Mouse (Mus musculus) ZHBTc4 (cell line): ENCODE results near the gene Odf3l1.

Experiments used
- DNase-seq: peaks from one replicate; pipeline ENCODE4 v3.0.0-alpha.2; 2011; ENCODE audit warnings: low read depth, low spot score

The Odf3l1 gene

DNA sequence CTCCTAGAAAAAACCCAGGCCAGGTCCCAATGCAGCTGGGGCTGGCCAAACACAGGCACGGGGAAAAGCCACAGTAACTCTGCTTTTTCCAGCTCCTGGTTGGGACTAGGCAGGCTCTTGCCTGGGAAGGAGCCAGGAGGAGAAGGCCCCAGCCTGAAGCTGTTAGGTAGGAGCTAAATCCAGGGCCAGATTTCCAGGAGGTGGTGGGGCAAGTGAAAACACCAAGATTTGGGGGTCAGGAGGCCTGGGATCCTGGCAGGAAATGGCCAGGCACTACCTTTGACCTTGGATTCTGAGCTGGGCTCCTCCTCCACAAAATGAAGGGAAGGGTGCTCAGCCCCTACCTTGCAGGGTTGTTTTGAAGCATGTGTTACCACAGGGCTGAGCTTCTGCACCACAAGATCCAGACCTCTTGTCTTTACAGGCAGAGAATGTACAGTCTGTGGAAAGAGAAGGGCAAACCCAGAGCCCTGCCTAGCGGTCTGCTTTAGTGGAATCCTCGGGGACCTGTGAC, at the start of gene Odf3l1:
Gene Odf3l1, minus strand, starts transcription at position 464 of the 514 bp plus-strand sequence.
- DNase-seq: no peak

DNA sequence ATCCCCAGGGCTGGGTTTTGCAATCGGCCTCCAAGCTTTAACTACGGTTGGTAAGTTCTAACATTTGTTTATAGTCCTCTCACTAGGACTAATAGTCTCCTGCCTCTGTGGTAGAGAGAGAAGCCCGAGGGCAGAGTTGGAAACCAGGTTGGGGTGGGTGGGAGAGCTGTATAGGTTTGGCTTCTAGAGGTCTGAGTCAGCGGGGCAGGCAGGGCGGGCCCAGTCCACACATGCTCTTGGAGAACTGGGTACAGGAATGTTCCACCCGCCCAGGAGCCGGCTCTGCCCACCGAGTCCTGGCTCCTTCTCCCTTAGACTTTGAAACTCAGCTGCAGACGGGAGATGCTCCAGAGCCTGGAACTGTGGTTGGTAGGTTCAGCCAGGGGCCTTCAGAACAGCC, 49.5 kb upstream of the Odf3l1 start:
- DNase-seq: no peak

DNA sequence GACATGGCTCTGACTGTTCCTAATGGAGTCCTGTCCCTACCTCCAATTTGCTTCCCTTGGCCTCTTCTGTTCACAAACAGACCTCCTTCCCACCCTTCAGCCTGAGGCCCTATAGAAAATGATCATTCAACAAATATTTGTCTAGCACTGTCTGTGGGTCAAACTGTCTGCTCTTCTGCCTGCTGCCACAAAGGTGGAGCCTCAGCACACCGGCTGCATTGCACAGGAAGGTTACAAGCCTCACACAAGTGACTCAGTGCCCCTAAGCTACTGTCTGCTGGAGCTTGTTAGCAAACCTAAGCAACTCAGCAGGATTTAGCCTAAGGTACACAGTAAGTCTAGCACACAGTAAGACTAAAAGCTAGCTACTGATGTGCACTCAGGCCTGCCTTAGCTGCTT, 46.5 kb upstream of the Odf3l1 start:
- DNase-seq: no peak

DNA sequence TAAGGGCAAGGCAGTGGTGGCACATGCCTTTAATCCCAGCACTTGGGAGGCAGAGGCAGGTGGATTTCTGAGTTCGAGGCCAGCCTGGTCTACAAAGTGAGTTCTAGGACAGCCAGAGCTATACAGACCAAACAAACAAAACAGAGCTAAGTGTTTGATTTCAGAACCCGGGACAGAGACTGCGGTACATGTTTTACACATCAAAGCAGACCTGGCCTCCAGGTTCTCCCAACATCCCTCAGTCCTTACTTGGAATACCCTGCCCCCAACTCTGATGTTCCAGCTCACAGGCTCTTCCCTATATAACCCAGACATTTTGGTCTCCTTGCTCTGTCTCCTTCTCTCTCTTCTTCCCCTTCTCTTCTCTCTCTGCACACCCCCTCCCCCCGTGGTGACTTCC, 45.5 kb upstream of the Odf3l1 start:
- peak; percentile 77 for DNase-seq

- DNase-seq: no peak
These were observed 43.1 kb upstream of the Odf3l1 start for GRCm38 (mm10) chr9:56907549-56907948.

GRCm38 (mm10) chr9:56903662-56904061, 39.2 kb upstream of the Odf3l1 start:
- no peak for DNase-seq

DNA sequence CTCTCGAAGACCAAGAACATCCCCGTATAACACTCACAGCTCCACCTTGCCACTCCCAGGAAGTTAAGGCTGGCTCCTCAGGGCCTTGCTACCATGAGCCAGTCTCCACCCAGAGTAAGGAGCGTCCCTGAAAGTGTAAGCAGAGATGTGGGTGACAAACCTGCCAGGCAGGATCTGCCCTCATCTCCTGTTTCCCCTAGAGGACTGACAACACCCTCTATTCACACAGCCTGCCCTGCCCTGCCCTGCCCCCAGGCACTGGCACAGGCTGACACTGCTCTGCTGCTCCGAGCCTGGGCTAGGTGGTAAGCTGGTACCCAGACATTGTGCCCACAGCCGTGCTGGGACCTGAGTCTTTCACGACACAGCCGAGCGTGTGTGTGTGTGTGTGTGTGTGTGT, 36.7 kb upstream of the Odf3l1 start:
- peak; percentile 44 for DNase-seq

GRCm38 (mm10) chr9:56900571-56900970, 36.1 kb upstream of the Odf3l1 start:
- DNase-seq: no peak

DNA sequence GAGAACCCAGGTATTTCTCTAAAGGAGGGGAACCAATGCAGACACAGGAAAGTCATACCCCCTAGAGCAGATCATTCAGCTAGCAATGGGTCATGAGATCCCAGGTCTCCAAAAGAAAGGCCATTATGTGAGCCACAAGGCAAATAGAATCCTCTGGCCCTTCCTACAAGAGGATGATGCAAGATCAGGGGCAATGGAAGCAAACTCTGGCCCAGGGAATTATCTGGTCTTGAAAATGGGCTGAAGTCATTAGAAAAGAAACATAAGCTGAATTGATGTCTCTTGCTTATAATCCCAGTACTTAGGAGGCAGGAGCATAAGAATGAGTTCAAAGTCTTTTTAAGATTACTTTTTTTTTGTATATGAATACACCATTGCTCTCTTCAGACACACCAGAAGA, 35.6 kb upstream of the Odf3l1 start:
- no peak for DNase-seq

GRCm38 (mm10) chr9:56899409-56899808, 34.9 kb upstream of the Odf3l1 start:
- no peak for DNase-seq

GRCm38 (mm10) chr9:56896779-56897178, 32.3 kb upstream of the Odf3l1 start:
- no peak for DNase-seq

GRCm38 (mm10) chr9:56894006-56894405, 29.5 kb upstream of the Odf3l1 start:
- DNase-seq: peak; percentile 34

GRCm38 (mm10) chr9:56893313-56893712, 28.8 kb upstream of the Odf3l1 start:
- DNase-seq: no peak

DNA sequence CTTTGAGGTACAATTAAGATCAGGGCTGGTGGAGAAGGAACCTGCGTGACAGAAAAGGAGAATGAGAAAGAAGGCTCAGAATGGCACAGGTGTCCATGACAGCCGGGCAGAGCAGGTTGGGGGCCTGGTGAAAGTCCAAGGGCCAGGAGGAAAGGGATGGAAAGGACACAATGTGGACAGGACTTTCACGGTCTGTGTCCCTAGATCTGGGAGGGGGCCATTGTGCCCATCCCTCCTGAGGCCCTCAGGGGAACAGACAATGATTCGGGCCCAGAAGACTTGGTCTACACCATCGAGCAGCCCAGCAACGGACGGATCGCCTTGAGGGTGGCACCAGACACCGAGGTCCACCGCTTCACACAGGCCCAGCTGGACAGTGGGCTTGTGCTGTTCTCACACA, 27.6 kb upstream of the Odf3l1 start:
- no peak for DNase-seq

GRCm38 (mm10) chr9:56891517-56892011, 27.1 kb upstream of the Odf3l1 start:
- DNase-seq: peak; percentile 90

DNA sequence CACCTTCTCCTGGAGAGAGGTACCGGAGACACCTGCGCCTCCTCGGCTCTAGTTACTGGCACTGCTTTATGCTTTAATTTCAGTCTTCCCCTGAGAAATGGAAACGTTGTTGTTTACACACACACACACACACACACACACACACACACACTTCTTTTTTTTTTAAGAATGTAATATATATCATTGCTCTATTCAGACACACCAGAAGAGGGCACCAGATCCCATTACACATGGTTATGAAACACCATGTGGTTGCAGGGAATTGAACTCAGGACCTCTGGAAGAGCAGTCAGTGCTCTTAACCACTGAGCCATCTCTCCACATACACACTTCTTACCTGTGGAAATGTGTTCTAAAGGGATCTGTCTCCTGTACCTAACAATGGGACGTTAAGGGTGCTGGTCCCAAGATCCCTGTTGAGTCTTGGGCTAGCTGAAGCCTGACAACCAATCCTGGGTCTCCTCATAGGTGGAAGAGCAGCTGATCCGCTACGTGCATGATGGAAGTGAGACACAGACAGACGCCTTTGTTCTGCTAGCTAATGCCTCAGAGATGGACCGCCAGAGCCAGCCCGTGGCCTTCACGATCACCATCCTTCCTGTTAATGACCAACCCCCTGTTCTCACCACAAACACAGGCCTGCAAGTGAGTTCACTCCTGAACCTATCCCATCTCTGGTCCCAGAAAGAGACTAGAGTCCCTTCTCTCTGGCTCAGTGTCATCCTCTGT, 26.2 kb upstream of the Odf3l1 start:
- no peak for DNase-seq

DNA sequence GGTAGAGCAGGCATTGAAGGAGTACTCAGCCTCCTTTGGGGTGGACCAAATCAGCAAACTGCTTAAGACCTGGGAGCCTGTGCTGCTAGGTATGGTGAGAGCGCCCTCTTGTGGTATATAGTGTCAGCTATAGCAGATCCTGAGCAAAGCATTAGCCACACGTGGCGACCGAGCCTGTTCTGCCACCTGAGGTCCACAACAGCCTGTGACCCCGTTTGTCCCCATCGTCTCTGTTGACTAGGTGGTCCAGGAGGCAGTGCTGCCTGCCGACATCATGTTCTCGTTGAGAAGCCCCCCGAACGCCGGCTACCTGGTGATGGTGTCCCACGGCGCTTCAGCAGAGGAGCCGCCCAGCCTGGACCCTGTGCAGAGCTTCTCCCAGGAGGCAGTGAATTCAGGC, 25.3 kb upstream of the Odf3l1 start:
- DNase-seq: peak; percentile 92

GRCm38 (mm10) chr9:56887581-56887980, 23.1 kb upstream of the Odf3l1 start:
- no peak for DNase-seq

DNA sequence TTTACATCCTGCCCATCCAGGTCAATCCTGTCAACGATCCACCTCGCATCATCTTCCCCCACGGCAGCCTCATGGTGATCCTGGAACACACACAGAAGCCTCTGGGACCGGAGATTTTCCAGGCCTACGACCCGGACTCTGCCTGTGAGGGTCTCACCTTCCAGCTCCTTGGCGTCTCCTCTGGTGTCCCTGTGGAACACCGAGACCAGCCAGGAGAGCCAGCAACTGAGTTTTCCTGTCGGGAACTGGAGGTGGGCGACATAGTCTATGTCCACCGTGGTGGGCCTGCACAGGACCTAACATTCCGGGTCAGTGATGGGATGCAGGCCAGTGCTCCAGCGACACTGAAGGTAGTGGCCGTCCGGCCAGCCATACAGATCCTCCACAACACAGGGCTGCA, 22.1 kb upstream of the Odf3l1 start:
- DNase-seq: no peak

GRCm38 (mm10) chr9:56886113-56886512, 21.6 kb upstream of the Odf3l1 start:
- DNase-seq: peak; percentile 82

DNA sequence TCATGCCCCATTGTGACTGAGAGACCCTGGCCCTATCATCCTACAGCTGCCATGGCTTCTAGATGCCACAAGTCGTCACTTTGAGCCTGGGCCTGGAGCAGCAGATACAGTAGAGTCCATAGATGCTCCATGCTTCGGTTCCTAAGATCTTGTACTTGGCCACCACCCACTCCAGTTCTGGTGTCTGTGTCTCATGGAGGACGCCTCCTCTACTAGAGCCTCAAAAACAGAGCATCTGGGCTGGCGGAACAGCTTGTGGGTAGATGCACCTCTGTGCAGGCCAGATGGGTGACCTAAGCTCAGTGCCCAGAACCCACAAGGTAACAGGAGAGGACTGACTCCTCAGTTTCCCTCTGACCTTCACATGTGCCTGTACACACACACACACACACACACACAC, 19.8 kb upstream of the Odf3l1 start:
- DNase-seq: no peak

DNA sequence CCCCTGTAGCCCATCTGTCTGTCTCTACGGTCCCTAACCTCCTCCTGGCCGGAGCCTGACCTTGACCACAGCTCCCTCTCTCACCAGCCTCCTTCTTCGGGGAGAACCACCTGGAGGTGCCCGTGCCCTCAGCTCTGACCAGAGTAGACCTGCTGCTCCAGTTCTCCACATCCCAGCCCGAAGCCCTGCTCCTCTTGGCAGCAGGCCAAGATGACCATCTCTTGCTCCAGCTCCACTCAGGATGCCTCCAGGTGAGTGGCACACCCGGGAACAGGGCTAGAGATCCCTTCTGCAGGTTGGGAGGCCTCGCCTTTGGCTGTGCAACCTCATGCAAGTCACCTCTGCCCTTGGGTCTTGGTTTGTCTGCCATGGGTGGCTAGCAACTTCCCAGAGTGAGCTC, 19.0 kb upstream of the Odf3l1 start:
- DNase-seq: no peak

- no peak for DNase-seq
These were observed 18.3 kb upstream of the Odf3l1 start for GRCm38 (mm10) chr9:56882818-56883217.

GRCm38 (mm10) chr9:56882283-56882682, 17.8 kb upstream of the Odf3l1 start:
- DNase-seq: no peak
